Mouse (Mus musculus): Measurements from ENCODE around the gene Polrmt. TPM values are rescaled to one million over a fixed set of nuclear protein-coding genes. Genes with fewer than 3 reads are reported as not detected.

Gene Polrmt
- polyA plus RNA-seq, 1 experiment from 2014 or later = 44.8 TPM

- Histone ChIP-seq H3K4me3 (ENCODE audit: low read depth, low read length) (no peak overlapping the region), H3K4me2 (ENCODE audit: low read depth, low read length, severe bottlenecking) (no peak overlapping the region), H3K27me3 (ENCODE audit: control insufficient read depth, insufficient read depth, low read length) (no peaks in the 10 kb centered on the region), H3K4me1 (replicated peaks; ENCODE audit: control insufficient read depth, insufficient read depth, low read length) (no peaks in the 10 kb centered on the region), H3K36me3 (ENCODE audit: control insufficient read depth, insufficient read depth, low read length) (no peaks in the 10 kb centered on the region), H3K27ac (ENCODE audit: low read depth, low read length) (no peak overlapping the region), H3K9me3 (ENCODE audit: control insufficient read depth, low read length) (no peaks in the 10 kb centered on the region), H3K9ac (ENCODE audit: low read length) (no peak overlapping the region)
- ATAC-seq (replicated peaks; ENCODE audit: low FRiP score) (no peak), DNase-seq (ENCODE audit: low spot score) (no peak)
- 93% methylated on average over 6 of the region's 6 CpGs for WGBS
Observed at GRCm38 (mm10) chr10:79698459-79698858, 47.9 kb downstream of the Polrmt start.

GRCm38 (mm10) chr10:79697916-79698315 lies 48.5 kb downstream of the Polrmt start:
- no peak overlapping the region for H3K27ac ChIP-seq (ENCODE audit: low read depth, low read length)
- H3K9ac ChIP-seq (ENCODE audit: low read length) = no peak overlapping the region
- H3K4me2 ChIP-seq (ENCODE audit: low read depth, low read length, severe bottlenecking) = no peak overlapping the region
- no peaks in the 10 kb centered on the region for H3K36me3 ChIP-seq (ENCODE audit: control insufficient read depth, insufficient read depth, low read length)
- H3K4me3 ChIP-seq (ENCODE audit: low read depth, low read length) = no peak overlapping the region
- DNase-seq (ENCODE audit: low spot score) (no peak), ATAC-seq (replicated peaks; ENCODE audit: low FRiP score) (no peak)
- no peaks in the 10 kb centered on the region for H3K27me3 ChIP-seq (ENCODE audit: control insufficient read depth, insufficient read depth, low read length)
- H3K9me3 ChIP-seq (ENCODE audit: control insufficient read depth, low read length) = no peaks in the 10 kb centered on the region
- H3K4me1 ChIP-seq (replicated peaks; ENCODE audit: control insufficient read depth, insufficient read depth, low read length) = no peaks in the 10 kb centered on the region
- 89% methylated on average over 6 of the region's 6 CpGs for WGBS

- Histone ChIP-seq H3K36me3 (ENCODE audit: control insufficient read depth, insufficient read depth, low read length) (no peaks in the 10 kb centered on the region), H3K4me2 (ENCODE audit: low read depth, low read length, severe bottlenecking) (no peak overlapping the region), H3K27me3 (ENCODE audit: control insufficient read depth, insufficient read depth, low read length) (no peaks in the 10 kb centered on the region), H3K4me1 (replicated peaks; ENCODE audit: control insufficient read depth, insufficient read depth, low read length) (no peaks in the 10 kb centered on the region), H3K4me3 (ENCODE audit: low read depth, low read length) (no peak overlapping the region), H3K27ac (ENCODE audit: low read depth, low read length) (no peak overlapping the region), H3K9ac (ENCODE audit: low read length) (no peak overlapping the region), H3K9me3 (ENCODE audit: control insufficient read depth, low read length) (no peaks in the 10 kb centered on the region)
- no peak for DNase-seq (ENCODE audit: low spot score)
- ATAC-seq (replicated peaks; ENCODE audit: low FRiP score) = no peak
- WGBS = 67% methylated on average over 9 of the region's 9 CpGs
Observed at GRCm38 (mm10) chr10:79696129-79696651, 50.2 kb downstream of the Polrmt start.

GRCm38 (mm10) chr10:79695231-79696128 lies 50.9 kb downstream of the Polrmt start:
- WGBS = 70% methylated on average over 13 of the region's 13 CpGs
- ATAC-seq (replicated peaks; ENCODE audit: low FRiP score) = peak; percentile 52
- no peak overlapping the region for H3K4me3 ChIP-seq (ENCODE audit: low read depth, low read length)
- no peaks in the 10 kb centered on the region for H3K27me3 ChIP-seq (ENCODE audit: control insufficient read depth, insufficient read depth, low read length)
- no peak overlapping the region for H3K27ac ChIP-seq (ENCODE audit: low read depth, low read length)
- no peaks in the 10 kb centered on the region for H3K36me3 ChIP-seq (ENCODE audit: control insufficient read depth, insufficient read depth, low read length)
- no peak overlapping the region for H3K9ac ChIP-seq (ENCODE audit: low read length)
- H3K4me2 ChIP-seq (ENCODE audit: low read depth, low read length, severe bottlenecking) = no peak overlapping the region
- no peaks in the 10 kb centered on the region for H3K4me1 ChIP-seq (replicated peaks; ENCODE audit: control insufficient read depth, insufficient read depth, low read length)
- H3K9me3 ChIP-seq (ENCODE audit: control insufficient read depth, low read length) = no peaks in the 10 kb centered on the region
- DNase-seq (ENCODE audit: low spot score) = peak; percentile 83

DNA sequence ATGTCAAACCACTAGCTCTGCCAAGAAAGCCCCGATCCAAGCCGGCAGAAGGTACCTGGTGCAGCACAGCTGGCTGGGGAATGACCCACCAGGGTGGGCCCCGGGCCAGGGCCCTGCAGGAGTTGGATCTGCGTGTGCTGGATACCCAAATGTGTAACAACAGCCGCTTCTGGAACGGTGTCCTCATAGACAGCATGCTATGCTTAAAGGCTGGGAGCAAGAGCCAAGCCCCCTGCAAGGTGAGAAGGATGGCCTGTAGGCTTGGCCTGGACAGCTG lies 52.1 kb downstream of the Polrmt start:
- ATAC-seq (replicated peaks; ENCODE audit: low FRiP score) = no peak
- Histone ChIP-seq H3K9ac (ENCODE audit: low read length) (no peak overlapping the region), H3K4me2 (ENCODE audit: low read depth, low read length, severe bottlenecking) (no peak overlapping the region), H3K36me3 (ENCODE audit: control insufficient read depth, insufficient read depth, low read length) (no peaks in the 10 kb centered on the region), H3K27ac (ENCODE audit: low read depth, low read length) (no peak overlapping the region), H3K4me3 (ENCODE audit: low read depth, low read length) (no peak overlapping the region), H3K27me3 (ENCODE audit: control insufficient read depth, insufficient read depth, low read length) (no peaks in the 10 kb centered on the region), H3K4me1 (replicated peaks; ENCODE audit: control insufficient read depth, insufficient read depth, low read length) (no peaks in the 10 kb centered on the region), H3K9me3 (ENCODE audit: control insufficient read depth, low read length) (no peaks in the 10 kb centered on the region)
- no peak for DNase-seq (ENCODE audit: low spot score)
- WGBS = 87% methylated on average over 6 of the region's 6 CpGs

DNA sequence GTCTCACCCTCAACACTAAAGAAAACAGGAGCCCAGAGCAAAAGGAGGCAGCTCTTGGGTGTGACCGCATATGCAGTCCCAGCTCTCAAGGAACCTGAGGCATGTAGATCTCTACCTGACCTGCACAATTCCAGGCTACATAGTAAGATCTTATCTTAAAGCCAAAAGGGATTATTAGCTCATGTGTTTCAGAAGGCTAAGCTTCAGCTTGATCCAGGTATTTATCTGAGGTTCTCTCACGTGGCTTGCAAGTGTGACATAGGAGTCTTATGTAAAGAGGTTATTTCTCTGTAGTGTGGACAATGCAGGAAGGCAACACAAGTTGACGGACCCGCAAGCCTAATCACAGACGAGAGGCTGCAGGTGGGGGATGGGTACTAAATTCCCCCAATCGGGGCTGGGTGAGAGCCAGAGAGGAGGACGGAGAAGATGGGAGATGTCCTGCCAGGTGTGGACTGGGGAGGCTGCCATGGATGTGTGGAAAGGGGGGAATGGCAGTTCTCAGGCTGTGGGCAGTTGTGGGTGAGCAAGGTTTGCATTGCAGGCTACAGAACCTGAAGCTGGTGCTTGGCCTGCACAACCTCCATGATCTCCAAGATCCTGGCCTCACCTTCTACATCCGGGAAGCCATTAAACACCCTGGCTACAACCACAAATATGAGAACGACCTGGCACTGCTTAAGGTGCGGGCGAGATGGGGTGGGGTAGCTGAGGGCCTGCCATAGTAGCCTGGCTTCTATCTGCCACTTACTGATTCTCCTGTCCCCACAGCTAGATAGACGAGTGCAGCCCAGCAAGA lies 52.6 kb downstream of the Polrmt start:
- WGBS = 78% methylated on average over 12 of the region's 12 CpGs
- Histone ChIP-seq H3K36me3 (ENCODE audit: control insufficient read depth, insufficient read depth, low read length) (peaks cover 4% of the 10 kb centered on the region; the same call in 1 of the 2 replicates), H3K27ac (ENCODE audit: low read depth, low read length) (no peak overlapping the region), H3K9me3 (ENCODE audit: control insufficient read depth, low read length) (no peaks in the 10 kb centered on the region), H3K27me3 (ENCODE audit: control insufficient read depth, insufficient read depth, low read length) (no peaks in the 10 kb centered on the region), H3K4me3 (ENCODE audit: low read depth, low read length) (no peak overlapping the region), H3K4me2 (ENCODE audit: low read depth, low read length, severe bottlenecking) (no peak overlapping the region), H3K9ac (ENCODE audit: low read length) (no peak overlapping the region), H3K4me1 (replicated peaks; ENCODE audit: control insufficient read depth, insufficient read depth, low read length) (no peaks in the 10 kb centered on the region)
- DNase-seq (ENCODE audit: low spot score) (no peak), ATAC-seq (replicated peaks; ENCODE audit: low FRiP score) (no peak)

DNA sequence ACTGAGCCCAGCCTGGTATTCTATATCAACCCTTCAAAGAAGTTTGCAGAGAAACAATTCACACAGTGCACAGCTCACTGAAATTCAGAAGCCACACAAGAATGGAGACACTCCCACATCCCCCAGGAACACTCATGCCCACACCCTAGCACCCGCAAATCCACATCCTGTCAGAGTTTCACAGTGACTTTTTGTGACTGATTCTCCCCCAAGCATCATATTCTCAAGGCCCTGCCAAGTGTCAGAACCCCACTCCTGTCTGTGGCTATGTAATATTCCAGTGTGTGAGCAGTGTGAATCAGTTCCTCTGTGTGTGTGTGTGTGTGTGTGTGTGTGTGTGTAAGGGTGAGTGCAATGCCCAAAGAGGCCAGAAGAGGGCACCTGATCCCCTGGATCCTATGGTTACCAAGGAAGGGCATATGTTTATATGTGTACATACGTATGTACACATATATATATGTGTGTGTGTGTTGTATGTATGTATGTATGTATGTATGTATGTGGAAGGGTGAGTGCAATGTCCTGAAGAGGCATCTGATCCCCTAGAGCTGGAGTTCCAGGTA lies 54.3 kb downstream of the Polrmt start:
- Histone ChIP-seq H3K4me2 (ENCODE audit: low read depth, low read length, severe bottlenecking) (no peak overlapping the region), H3K27ac (ENCODE audit: low read depth, low read length) (no peak overlapping the region), H3K9me3 (ENCODE audit: control insufficient read depth, low read length) (no peaks in the 10 kb centered on the region), H3K9ac (ENCODE audit: low read length) (no peak overlapping the region), H3K27me3 (ENCODE audit: control insufficient read depth, insufficient read depth, low read length) (no peaks in the 10 kb centered on the region), H3K4me1 (replicated peaks; ENCODE audit: control insufficient read depth, insufficient read depth, low read length) (no peaks in the 10 kb centered on the region), H3K4me3 (ENCODE audit: low read depth, low read length) (no peak overlapping the region), H3K36me3 (ENCODE audit: control insufficient read depth, insufficient read depth, low read length) (peaks cover 11% of the 10 kb centered on the region; the same call in 1 of the 2 replicates)
- DNase-seq (ENCODE audit: low spot score) (no peak), ATAC-seq (replicated peaks; ENCODE audit: low FRiP score) (no peak)
- 96% methylated on average over 2 of the region's 2 CpGs for WGBS

- 93% methylated on average over 3 of the region's 3 CpGs for WGBS
- Histone ChIP-seq H3K27me3 (ENCODE audit: control insufficient read depth, insufficient read depth, low read length) (no peaks in the 10 kb centered on the region), H3K4me2 (ENCODE audit: low read depth, low read length, severe bottlenecking) (no peak overlapping the region), H3K36me3 (ENCODE audit: control insufficient read depth, insufficient read depth, low read length) (peaks cover 16% of the 10 kb centered on the region; the same call in 1 of the 2 replicates), H3K9me3 (ENCODE audit: control insufficient read depth, low read length) (no peaks in the 10 kb centered on the region), H3K27ac (ENCODE audit: low read depth, low read length) (no peak overlapping the region), H3K4me1 (replicated peaks; ENCODE audit: control insufficient read depth, insufficient read depth, low read length) (no peaks in the 10 kb centered on the region; the same call in 1 of the 2 replicates), H3K9ac (ENCODE audit: low read length) (no peak overlapping the region), H3K4me3 (ENCODE audit: low read depth, low read length) (no peak overlapping the region)
- no peak for ATAC-seq (replicated peaks; ENCODE audit: low FRiP score)
- no peak for DNase-seq (ENCODE audit: low spot score)
Observed at GRCm38 (mm10) chr10:79689178-79689577, 57.2 kb downstream of the Polrmt start.

Measured in forebrain, embryonic 11.5 days (tissue).